Mouse (Mus musculus): ENCODE measurements around the gene B3gnt8.

- TF ChIP-seq POLR2A (IDR thresholded peaks at IDR 0.05; ENCODE audit: low read depth, low read length) (no peak), CTCF (IDR thresholded peaks at IDR 0.05; ENCODE audit: extremely low read depth, insufficient read length, insufficient replicate concordance, low read depth, low read length) (no peak)
Measured at GRCm38 (mm10) chr7:25677013-25677412, 50.6 kb downstream of the B3gnt8 start.

Measured in small intestine, adult 2 months (tissue).